23 mouse cellular contexts compared by ENCODE assay signal in the genomic region with DNA sequence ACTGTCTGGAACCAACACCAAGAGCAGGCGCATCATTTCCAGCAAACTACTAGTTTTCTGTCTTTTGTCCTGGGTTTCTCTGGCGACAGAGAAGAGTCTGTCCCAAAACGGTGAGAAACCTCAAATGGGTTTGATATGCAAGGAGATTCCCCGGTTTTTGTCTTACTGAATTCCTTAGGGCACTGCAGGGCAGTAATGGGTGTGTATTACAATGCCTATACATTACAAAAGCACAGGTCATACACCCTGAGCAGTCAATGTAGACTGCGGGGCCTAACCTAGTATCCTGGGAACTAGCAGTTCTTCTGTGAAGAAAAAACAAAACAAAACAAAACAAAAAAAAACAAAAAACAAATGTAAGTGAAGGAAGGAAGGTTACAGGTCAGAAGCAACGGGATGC.
"Had no signal": no experiment of that assay in that cellular context is flagged by ENCODE, and none has a peak within 500 bp of the region (broad histone marks: within the 10 kb centered on the region; RNA-seq: fewer than 3 reads in every experiment).

No protein-coding gene starts in this region.

- H3K9ac ChIP-seq: embryonic facial prominence, embryonic 12.5 days; embryonic facial prominence, embryonic 15.5 days; forebrain, embryonic 12.5 days; forebrain, embryonic 15.5 days; forebrain, postnatal 0 days had no signal

- H3K9me3 ChIP-seq: embryonic facial prominence, embryonic 10.5 days; embryonic facial prominence, embryonic 12.5 days; embryonic facial prominence, embryonic 13.5 days; embryonic facial prominence, embryonic 15.5 days; forebrain, embryonic 10.5 days; forebrain, embryonic 12.5 days; forebrain, embryonic 13.5 days; forebrain, embryonic 15.5 days had no signal

- H3K4me2 ChIP-seq: embryonic facial prominence, embryonic 12.5 days; embryonic facial prominence, embryonic 13.5 days; embryonic facial prominence, embryonic 15.5 days; forebrain, embryonic 12.5 days had no signal

- H3K36me3 ChIP-seq: embryonic facial prominence, embryonic 10.5 days; embryonic facial prominence, embryonic 12.5 days; embryonic facial prominence, embryonic 13.5 days; embryonic facial prominence, embryonic 15.5 days; forebrain, embryonic 10.5 days; forebrain, embryonic 12.5 days; forebrain, embryonic 15.5 days had no signal

- H3K27me3 ChIP-seq: embryonic facial prominence, embryonic 13.5 days; forebrain, embryonic 15.5 days had no signal

- H3K4me3 ChIP-seq: embryonic facial prominence, embryonic 10.5 days; embryonic facial prominence, embryonic 12.5 days; embryonic facial prominence, embryonic 13.5 days; embryonic facial prominence, embryonic 15.5 days; erythroblast, embryonic 14.5 days; forebrain, embryonic 10.5 days; forebrain, embryonic 12.5 days; forebrain, embryonic 13.5 days; forebrain, embryonic 15.5 days; gastrocnemius, adult 2 months; heart, adult 2 months had no signal

- DNase-seq: cerebellum, adult 8-10 months; cerebellum, adult 9-11 months; cerebellum, postnatal 25 days; cerebellum, postnatal 36 days; embryo, embryonic 11 days; forebrain, postnatal 0 days; gastrocnemius, adult 2 months; gastrocnemius, postnatal 10 days; gastrocnemius, postnatal 14 days; gastrocnemius, postnatal 25 days; gastrocnemius, postnatal 36 days; heart, adult 11 months; heart, adult 18-20 months; heart, adult 2 months had no signal

- H3K27ac ChIP-seq: embryonic facial prominence, embryonic 10.5 days; embryonic facial prominence, embryonic 12.5 days; embryonic facial prominence, embryonic 13.5 days; embryonic facial prominence, embryonic 15.5 days; gastrocnemius, adult 2 months; heart, adult 2 months had no signal
